Mouse (Mus musculus) lung, adult 2 months (tissue): ENCODE results near the gene Olfr961.

Experiments
- CTCF ChIP-seq: fragments of 200-500 bp; IDR thresholded peaks from 2 replicates; pipeline ENCODE4 v1.5.1; 2011; ENCODE audit warnings: mild to moderate bottlenecking, low read length, control low read depth; ENCODE audit not compliant: insufficient read depth
- POLR2A ChIP-seq: fragments of 200-500 bp; IDR thresholded peaks from 2 replicates; pipeline ENCODE4 v1.6.1; 2011; ENCODE audit warnings: low read depth, mild to moderate bottlenecking, control low read depth, low read length, borderline replicate concordance; ENCODE audit errors: extremely low read depth

- TF ChIP-seq CTCF (no peak), POLR2A (no peak)
Measured at GRCm38 (mm10) chr9:39654756-39655396, 10.0 kb downstream of the Olfr961 start.
